Mouse (Mus musculus): Measurements from ENCODE around the gene Efna4.

Gene Efna4

GRCm38 (mm10) chr3:89305105-89305504, 32.7 kb downstream of the Efna4 start:
- peak in 1 of 2 experiments; percentile 56 for DNase-seq

- no peak for DNase-seq
Measured at GRCm38 (mm10) chr3:89304440-89304839, 33.4 kb downstream of the Efna4 start.

- DNase-seq, result no peak
Measured at GRCm38 (mm10) chr3:89300514-89300913, 37.3 kb downstream of the Efna4 start.

GRCm38 (mm10) chr3:89300071-89300470, 37.8 kb downstream of the Efna4 start:
- peak in 1 of 2 experiments; percentile 85 for DNase-seq

- peak; percentile 54 to 68 for DNase-seq
Measured at GRCm38 (mm10) chr3:89299499-89299898, 38.3 kb downstream of the Efna4 start.

- no peak for DNase-seq
Measured at GRCm38 (mm10) chr3:89298908-89299307, 38.9 kb downstream of the Efna4 start.

- DNase-seq, result no peak
Measured at GRCm38 (mm10) chr3:89296761-89297396, 40.9 kb downstream of the Efna4 start.

- DNase-seq, result no peak
Measured at GRCm38 (mm10) chr3:89295685-89296230, 42.1 kb downstream of the Efna4 start.

GRCm38 (mm10) chr3:89294195-89294594, 43.6 kb downstream of the Efna4 start:
- peak; percentile 54 to 79 for DNase-seq

- peak; percentile 70 to 83 for DNase-seq
Measured at GRCm38 (mm10) chr3:89293247-89293918, 44.4 kb downstream of the Efna4 start.

GRCm38 (mm10) chr3:89292303-89292702, 45.5 kb downstream of the Efna4 start:
- DNase-seq, result no peak

GRCm38 (mm10) chr3:89291874-89292273, 46.0 kb downstream of the Efna4 start:
- no peak for DNase-seq

GRCm38 (mm10) chr3:89288503-89288928, 49.3 kb downstream of the Efna4 start:
- peak; percentile 68 to 73 for DNase-seq

GRCm38 (mm10) chr3:89287286-89287685, 50.5 kb downstream of the Efna4 start:
- peak; percentile 27 to 31 for DNase-seq

- DNase-seq, result no peak
Measured at GRCm38 (mm10) chr3:89285526-89285925, 52.3 kb downstream of the Efna4 start.

- no peak for DNase-seq
Measured at GRCm38 (mm10) chr3:89284261-89284660, 53.6 kb downstream of the Efna4 start.

All from kidney, postnatal 36 days (tissue).